Mouse (Mus musculus): ENCODE measurements around the gene Pank3. TPM values are rescaled to one million over a fixed set of nuclear protein-coding genes. Genes with fewer than 3 reads are reported as not detected.

Gene Pank3
- total and polyA plus RNA-seq, 3 experiments: 12.0 to 20.7 (median 19.6) TPM

DNA sequence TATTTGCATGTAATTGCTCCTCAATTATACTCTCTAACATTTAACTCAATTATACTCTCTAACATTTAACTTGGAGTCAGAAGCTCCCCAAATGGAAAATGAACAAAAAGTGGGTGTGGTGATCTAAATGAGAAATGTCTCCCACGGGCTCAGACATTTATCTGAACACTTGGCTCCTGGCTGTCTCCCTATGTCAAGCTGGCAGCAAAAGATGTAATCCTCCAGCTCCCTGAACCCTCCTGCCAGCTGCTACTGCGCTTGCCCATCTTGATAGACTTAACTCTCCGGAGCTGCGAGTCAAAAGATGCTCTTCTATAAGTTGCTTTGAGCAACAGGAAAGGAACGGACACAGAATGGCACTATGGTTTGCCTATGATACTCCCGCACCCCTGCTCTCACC, 24.7 kb upstream of the Pank3 start:
- Histone ChIP-seq H3K79me2 (ENCODE audit: control insufficient read depth, insufficient read depth, low read length, poor library complexity) (no peaks in the 10 kb centered on the region), H3K27ac (ENCODE audit: control insufficient read depth, low read depth, low read length) (no peak overlapping the region), H3K9me3 (replicated peaks; ENCODE audit: insufficient read depth, low read length) (no peaks in the 10 kb centered on the region), H3K27me3 (ENCODE audit: control insufficient read depth in 1 of 2, insufficient read depth in 2 of 2, low read length in 2 of 2) (no peaks in the 10 kb centered on the region), H3K36me3 (ENCODE audit: control insufficient read depth in 1 of 2, insufficient read depth in 2 of 2, low read length in 2 of 2) (no peaks in the 10 kb centered on the region), H3K9ac (ENCODE audit: control insufficient read depth, low read depth, low read length, poor library complexity, severe bottlenecking) (no peak overlapping the region), H3K4me1 (ENCODE audit: control insufficient read depth in 1 of 2, insufficient read depth in 2 of 2, low read length in 2 of 2) (no peaks in the 10 kb centered on the region), H3K4me3 (ENCODE audit: control insufficient read depth in 1 of 2, insufficient read depth in 1 of 2, low read depth in 2 of 2, low read length in 2 of 2) (no peak overlapping the region)
- TF ChIP-seq ZMIZ1 (IDR thresholded peaks at IDR 0.05; ENCODE audit: low read depth, low read length) (no peak), NRF1 (IDR thresholded peaks at IDR 0.05; ENCODE audit: insufficient read depth, low read depth, low read length, poor library complexity, severe bottlenecking) (no peak), RAD21 (IDR thresholded peaks at IDR 0.05; ENCODE audit: low read depth, low read length) (no peak), JUND (IDR thresholded peaks at IDR 0.05; ENCODE audit: low read depth, low read length) (no peak), CTCF (IDR thresholded peaks at IDR 0.05 in 2 of 3, conservative IDR thresholded peaks at IDR 0.05 in 1 of 3; ENCODE audit: control insufficient read depth in 1 of 3, insufficient read depth in 1 of 3, low read depth in 2 of 3, low read length in 3 of 3, poor library complexity in 1 of 3, severe bottlenecking in 1 of 3) (no peak), MYC (IDR thresholded peaks at IDR 0.05; ENCODE audit: low read depth, low read length) (no peak), ZKSCAN1 (IDR thresholded peaks at IDR 0.05; ENCODE audit: low read depth, low read length) (no peak), TCF12 (IDR thresholded peaks at IDR 0.05; ENCODE audit: low read depth, low read length) (no peak), MYB (IDR thresholded peaks at IDR 0.05; ENCODE audit: low read depth, low read length) (no peak), UBTF (IDR thresholded peaks at IDR 0.05; ENCODE audit: borderline replicate concordance, insufficient read depth, low read depth, low read length) (no peak), USF1 (IDR thresholded peaks at IDR 0.05; ENCODE audit: low read depth, low read length) (no peak), SMC3 (IDR thresholded peaks at IDR 0.05; ENCODE audit: low read depth, low read length) (no peak), POLR2AphosphoS5 (IDR thresholded peaks at IDR 0.05; ENCODE audit: borderline replicate concordance, low read depth, low read length) (no peak), MAZ (IDR thresholded peaks at IDR 0.05; ENCODE audit: low read depth, low read length) (no peak), ETS1 (IDR thresholded peaks at IDR 0.05; ENCODE audit: low read depth, low read length) (no peak), MXI1 (IDR thresholded peaks at IDR 0.05; ENCODE audit: low read depth, low read length) (no peak)
- DNase-seq (ENCODE audit: low read depth, low spot score): no peak

- Histone ChIP-seq H3K79me2 (ENCODE audit: control insufficient read depth, insufficient read depth, low read length, poor library complexity) (no peaks in the 10 kb centered on the region), H3K4me3 (ENCODE audit: control insufficient read depth in 1 of 2, insufficient read depth in 1 of 2, low read depth in 2 of 2, low read length in 2 of 2) (no peak overlapping the region), H3K4me1 (ENCODE audit: control insufficient read depth in 1 of 2, insufficient read depth in 2 of 2, low read length in 2 of 2) (no peaks in the 10 kb centered on the region), H3K27me3 (ENCODE audit: control insufficient read depth in 1 of 2, insufficient read depth in 2 of 2, low read length in 2 of 2) (peaks cover 11 to 12% of the 10 kb centered on the region in 2 experiments), H3K27ac (ENCODE audit: control insufficient read depth, low read depth, low read length) (no peak overlapping the region), H3K36me3 (ENCODE audit: control insufficient read depth in 1 of 2, insufficient read depth in 2 of 2, low read length in 2 of 2) (no peaks in the 10 kb centered on the region), H3K9ac (ENCODE audit: control insufficient read depth, low read depth, low read length, poor library complexity, severe bottlenecking) (no peak overlapping the region), H3K9me3 (replicated peaks; ENCODE audit: insufficient read depth, low read length) (no peaks in the 10 kb centered on the region)
- DNase-seq (ENCODE audit: low read depth, low spot score): no peak
- no peak for TF ChIP-seq POLR2A (IDR thresholded peaks at IDR 0.05; ENCODE audit: control insufficient read depth in 1 of 2, insufficient read depth in 1 of 2, low read depth in 1 of 2, low read length in 2 of 2, poor library complexity in 1 of 2)
- TF ChIP-seq HCFC1 (IDR thresholded peaks at IDR 0.05; ENCODE audit: low read depth, low read length): no peak
- TF ChIP-seq UBTF (IDR thresholded peaks at IDR 0.05; ENCODE audit: borderline replicate concordance, insufficient read depth, low read depth, low read length): no peak
- TF ChIP-seq SMC3 (IDR thresholded peaks at IDR 0.05; ENCODE audit: low read depth, low read length): no peak
- no peak for TF ChIP-seq POLR2AphosphoS2 (IDR thresholded peaks at IDR 0.05; ENCODE audit: low read length)
- TF ChIP-seq ZMIZ1 (IDR thresholded peaks at IDR 0.05; ENCODE audit: low read depth, low read length): no peak
Observed at GRCm38 (mm10) chr11:35750578-35750977, 18.7 kb upstream of the Pank3 start.
